Mouse (Mus musculus): Measurements from ENCODE around the gene Tex44.
A peak's percentile ranks its signal among the peaks of the same experiment; 100 is the strongest.

Gene Tex44

GRCm38 (mm10) chr1:86426128-86426527 is at the start of gene Tex44, which contains the start of gene Nmur1:
Gene Tex44, plus strand, starts transcription at chr1:86426329.
Gene Nmur1, minus strand, starts transcription at chr1:86426228.
- DNase-seq = no peak

- no peak for DNase-seq
These were observed 49.8 kb upstream of the Tex44 start for GRCm38 (mm10) chr1:86376354-86376753.

GRCm38 (mm10) chr1:86378662-86379061 is 47.5 kb upstream of the Tex44 start:
- DNase-seq = no peak

GRCm38 (mm10) chr1:86379161-86379569 is 47.0 kb upstream of the Tex44 start:
- no peak for DNase-seq

- peak; percentile 38 to 64 for DNase-seq
These were observed 45.1 kb upstream of the Tex44 start for GRCm38 (mm10) chr1:86381027-86381426.

- DNase-seq = peak; percentile 85 to 90
These were observed 36.9 kb upstream of the Tex44 start for GRCm38 (mm10) chr1:86389230-86389629.

- DNase-seq = peak; percentile 60 to 62
These were observed 34.7 kb upstream of the Tex44 start for GRCm38 (mm10) chr1:86391425-86391824.

- no peak for DNase-seq
These were observed 32.9 kb upstream of the Tex44 start for GRCm38 (mm10) chr1:86393219-86393618.

- DNase-seq = no peak
These were observed 31.9 kb upstream of the Tex44 start for GRCm38 (mm10) chr1:86394246-86394645.

- peak in 1 of 2 experiments; percentile 40 for DNase-seq
These were observed 30.2 kb upstream of the Tex44 start for GRCm38 (mm10) chr1:86395897-86396296.

GRCm38 (mm10) chr1:86397621-86398020 is 28.5 kb upstream of the Tex44 start:
- DNase-seq = no peak

- DNase-seq = no peak
These were observed 27.9 kb upstream of the Tex44 start for GRCm38 (mm10) chr1:86398222-86398621.

- no peak for DNase-seq
These were observed 26.8 kb upstream of the Tex44 start for GRCm38 (mm10) chr1:86399322-86399721.

- no peak for DNase-seq
These were observed 25.9 kb upstream of the Tex44 start for GRCm38 (mm10) chr1:86400096-86400754.

- peak in 1 of 2 experiments; percentile 40 for DNase-seq
These were observed 21.3 kb upstream of the Tex44 start for GRCm38 (mm10) chr1:86404834-86405233.

GRCm38 (mm10) chr1:86406313-86406712 is 19.8 kb upstream of the Tex44 start:
- DNase-seq = no peak

GRCm38 (mm10) chr1:86406914-86407313 is 19.2 kb upstream of the Tex44 start:
- DNase-seq = no peak

- DNase-seq = no peak
These were observed 17.6 kb upstream of the Tex44 start for GRCm38 (mm10) chr1:86408515-86408914.

- DNase-seq = peak in 1 of 2 experiments; percentile 38
These were observed 16.7 kb upstream of the Tex44 start for GRCm38 (mm10) chr1:86409476-86409875.

- DNase-seq = no peak
These were observed 11.4 kb upstream of the Tex44 start for GRCm38 (mm10) chr1:86414715-86415114.

- DNase-seq = no peak
These were observed 11.0 kb upstream of the Tex44 start for GRCm38 (mm10) chr1:86415144-86415543.

- peak; percentile 17 to 51 for DNase-seq
These were observed 10.4 kb upstream of the Tex44 start for GRCm38 (mm10) chr1:86415612-86416184.

GRCm38 (mm10) chr1:86416321-86416720 is 9.8 kb upstream of the Tex44 start:
- DNase-seq = peak; percentile 49 to 50

GRCm38 (mm10) chr1:86421007-86421406 is 5.1 kb upstream of the Tex44 start:
- no peak for DNase-seq

- DNase-seq = peak in 1 of 2 experiments; percentile 35
These were observed 2.2 kb upstream of the Tex44 start for GRCm38 (mm10) chr1:86423879-86424278.
